Mouse (Mus musculus) ES-E14 (cell line): ENCODE measurements at regions not wholly inside any gene's neighbourhood (a gene's known extent, or its start where the extent isn't known, plus 50 kb on each side); places are given as distances from the start of the nearest gene placed in this dataset.

Source experiments
- DNase-seq: peaks from one replicate; pipeline ENCODE4 v3.0.0-alpha.2; 2013; ENCODE audit warnings: low read depth, low spot score
- H3K27ac ChIP-seq: 2 replicates; pipeline ENCODE4 v1.5.1; 2012; ENCODE audit warnings: low read depth, mild to moderate bottlenecking, low read length, moderate library complexity, mixed read lengths; ENCODE audit not compliant: poor library complexity, insufficient read depth, severe bottlenecking
- H3K36me3 ChIP-seq: 2 replicates; pipeline ENCODE4 v1.6.1; 2012; ENCODE audit warnings: mild to moderate bottlenecking, low read length, moderate library complexity, mixed read lengths; ENCODE audit not compliant: control insufficient read depth, poor library complexity, insufficient read depth, severe bottlenecking
- H3K4me1 ChIP-seq, 2 experiments: fragments of 150-350 bp in 1 of 2; sonication (generic) in 1 of 2; 2 replicates each; pipeline ENCODE4 v1.6.1; 2012; ENCODE audit warnings: low read length in 2 of 2, mild to moderate bottlenecking in 1 of 2, mixed read lengths in 1 of 2; ENCODE audit not compliant: control insufficient read depth in 2 of 2, insufficient read depth in 2 of 2, poor library complexity in 1 of 2
- H3K4me3 ChIP-seq, 2 experiments: fragments of 150-350 bp in 1 of 2; sonication (generic) in 1 of 2; 2 replicates each; pipeline ENCODE4 v1.5.1; 2012; ENCODE audit warnings: low read length in 2 of 2, low read depth in 1 of 2, mild to moderate bottlenecking in 1 of 2, mixed read lengths in 1 of 2; ENCODE audit not compliant: insufficient read depth in 1 of 2, poor library complexity in 1 of 2, severe bottlenecking in 1 of 2
- H3K9ac ChIP-seq: 2 replicates; pipeline ENCODE4 v1.6.1; 2012; ENCODE audit warnings: low read depth, mild to moderate bottlenecking, low read length, mixed read lengths; ENCODE audit not compliant: poor library complexity, insufficient read depth, severe bottlenecking
- H3K9me3 ChIP-seq: fragments of 150-350 bp; sonication (generic); 2 replicates; pipeline ENCODE4 v1.6.1; 2012; ENCODE audit warnings: low read depth, mild to moderate bottlenecking, low read length; ENCODE audit not compliant: control insufficient read depth, insufficient read depth
- CHD2 ChIP-seq: IDR thresholded peaks from 2 replicates; pipeline ENCODE4 v1.6.1; 2014; ENCODE audit warnings: mild to moderate bottlenecking, low read depth, low read length, inconsistent platforms
- HCFC1 ChIP-seq: IDR thresholded peaks from 2 replicates; pipeline ENCODE4 v1.6.1; 2012; ENCODE audit warnings: low read length, inconsistent platforms, borderline replicate concordance; ENCODE audit not compliant: insufficient read depth
- MAFK ChIP-seq: IDR thresholded peaks from 2 replicates; pipeline ENCODE4 v1.6.1; 2014; ENCODE audit warnings: mild to moderate bottlenecking, low read depth, low read length, inconsistent platforms; ENCODE audit not compliant: insufficient read depth
- ZC3H11A ChIP-seq: IDR thresholded peaks from 2 replicates; pipeline ENCODE4 v1.6.1; 2012; ENCODE audit warnings: low read depth, mild to moderate bottlenecking, inconsistent platforms, low read length, borderline replicate concordance
- ZNF384 ChIP-seq: IDR thresholded peaks from 2 replicates; pipeline ENCODE4 v1.6.1; 2012; ENCODE audit warnings: low read depth, low read length, inconsistent platforms
- in situ Hi-C, 2 experiments: fragments of 600-800 bp; cut with MboI; formaldehyde crosslinking; loops; one replicate each; pipeline ENCODE4 v1.15.1; 2025; ENCODE audit warnings: low sequenced_read_pairs in 2 of 2, inconsistent platforms in 1 of 2; ENCODE audit not compliant: unreplicated experiment in 2 of 2

- Histone ChIP-seq H3K9ac (no peak overlapping the region), H3K27ac (no peak overlapping the region), H3K4me3 (no peak overlapping the region), H3K9me3 (no peaks in the 10 kb centered on the region), H3K36me3 (no peaks in the 10 kb centered on the region), H3K4me1 (no peaks in the 10 kb centered on the region)
- no peak for DNase-seq
- TF ChIP-seq CHD2 (no peak), ZNF384 (no peak), ZC3H11A (no peak), MAFK (no peak), HCFC1 (no peak)
- in situ Hi-C loops = no loop called here
These were observed 129.6 kb upstream of the Frmd4a start for GRCm38 (mm10) chr2:3887845-3888433.

GRCm38 (mm10) chr2:3889381-3889780 is 128.1 kb upstream of the Frmd4a start:
- in situ Hi-C loops = no loop called here
- Histone ChIP-seq H3K4me3 (no peak overlapping the region), H3K36me3 (no peaks in the 10 kb centered on the region), H3K9me3 (no peaks in the 10 kb centered on the region), H3K4me1 (no peaks in the 10 kb centered on the region), H3K9ac (no peak overlapping the region), H3K27ac (no peak overlapping the region)
- TF ChIP-seq CHD2 (no peak), ZNF384 (no peak), HCFC1 (no peak), ZC3H11A (no peak), MAFK (no peak)
- DNase-seq = no peak

- in situ Hi-C loops = no loop called here
- no peak overlapping the region for H3K27ac ChIP-seq
- no peak for TF ChIP-seq HCFC1
- no peak for TF ChIP-seq MAFK
- TF ChIP-seq ZC3H11A = no peak
- no peak for TF ChIP-seq CHD2
- TF ChIP-seq ZNF384 = no peak
- no peak for DNase-seq
- H3K9ac ChIP-seq = no peak overlapping the region
- no peaks in the 10 kb centered on the region for H3K9me3 ChIP-seq
- H3K4me3 ChIP-seq = no peak overlapping the region
- no peaks in the 10 kb centered on the region for H3K36me3 ChIP-seq
- H3K4me1 ChIP-seq = no peaks in the 10 kb centered on the region
These were observed 127.1 kb upstream of the Frmd4a start for GRCm38 (mm10) chr2:3890462-3890861.

GRCm38 (mm10) chr2:3907026-3907425 is 110.5 kb upstream of the Frmd4a start:
- DNase-seq = no peak
- no peaks in the 10 kb centered on the region for H3K4me1 ChIP-seq
- TF ChIP-seq CHD2 (no peak), MAFK (no peak)
- no peaks in the 10 kb centered on the region for H3K9me3 ChIP-seq
- no peak overlapping the region for H3K9ac ChIP-seq
- H3K4me3 ChIP-seq = no peak overlapping the region
- H3K27ac ChIP-seq = no peak overlapping the region
- in situ Hi-C loops = no loop called here
- H3K36me3 ChIP-seq = no peaks in the 10 kb centered on the region

- Histone ChIP-seq H3K27ac (no peak overlapping the region), H3K36me3 (no peaks in the 10 kb centered on the region), H3K4me1 (no peaks in the 10 kb centered on the region), H3K9ac (no peak overlapping the region), H3K4me3 (no peak overlapping the region), H3K9me3 (no peaks in the 10 kb centered on the region)
- no peak for DNase-seq
- no peak for TF ChIP-seq CHD2
- TF ChIP-seq HCFC1 = no peak
- no peak for TF ChIP-seq ZC3H11A
- no peak for TF ChIP-seq MAFK
- no peak for TF ChIP-seq ZNF384
- in situ Hi-C loops = no loop called here
These were observed 109.3 kb upstream of the Frmd4a start for GRCm38 (mm10) chr2:3908192-3908591.
